Mouse (Mus musculus): ENCODE data around the gene Acy3. TPM values are rescaled to one million over a fixed set of nuclear protein-coding genes. Genes with fewer than 3 reads are reported as not detected.
A peak's percentile ranks its signal among the peaks of the same experiment; 100 is the strongest.

Acy3 gene
- polyA plus RNA-seq (2015; fragmentation: Nextera tagmentation; extraction: Ambion mirVana) = 12.8 and 14.2 TPM in 2 replicates

GRCm38 (mm10) chr19:3986334-3986733 is at the start of gene Acy3:
TSS of gene Acy3 (plus strand) at chr19:3986570.
- Histone ChIP-seq H3K4me1 (replicated peaks) (peaks cover 22% of the 10 kb centered on the region), H3K9ac (no peak within 1 kb of the TSS), H3K36me3 (no peaks in the 10 kb centered on the region), H3K27ac (peak within 1 kb of the TSS; percentile 48), H3K4me2 (replicated peaks) (peak within 1 kb of the TSS; percentile 50), H3K27me3 (replicated peaks) (no peaks in the 10 kb centered on the region), H3K4me3 (replicated peaks) (peak within 1 kb of the TSS; percentile 14; the same call in 1 of the 2 replicates), H3K9me3 (no peaks in the 10 kb centered on the region)
- 7% methylated on average over 8 of the region's 8 CpGs for WGBS
- ATAC-seq = peak; percentile 89

DNA sequence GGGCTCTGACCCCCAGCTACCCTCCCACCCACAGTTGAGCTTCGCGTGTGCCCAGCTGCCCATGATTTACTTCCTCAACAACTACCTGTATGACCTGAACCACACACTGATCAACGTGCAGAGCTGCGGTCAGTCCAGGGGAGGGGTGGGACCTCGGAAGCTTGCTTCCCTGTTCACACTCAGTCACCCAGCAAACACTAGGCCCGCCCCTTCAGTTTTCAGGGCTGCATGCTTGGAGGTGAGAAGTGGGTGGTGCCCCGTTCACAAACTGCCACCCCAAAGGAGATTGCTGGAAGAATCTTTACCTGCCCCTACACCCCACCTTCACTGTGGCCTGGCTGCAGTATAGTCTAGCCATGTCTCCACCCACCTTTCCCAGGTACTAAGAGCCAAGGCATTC is 44.1 kb upstream of the Acy3 start:
- H3K4me2 ChIP-seq (replicated peaks) = no peak overlapping the region
- H3K9me3 ChIP-seq = no peaks in the 10 kb centered on the region
- H3K4me3 ChIP-seq (replicated peaks) = no peak overlapping the region
- H3K9ac ChIP-seq = no peak overlapping the region
- no peaks in the 10 kb centered on the region for H3K36me3 ChIP-seq
- H3K4me1 ChIP-seq (replicated peaks) = 0 out of 2 replicates have a peak, but pooled peaks cover 8% of the 10 kb centered on the region
- ATAC-seq = no peak
- H3K27me3 ChIP-seq (replicated peaks) = no peaks in the 10 kb centered on the region
- 72% methylated on average over 7 of the region's 7 CpGs for WGBS
- H3K27ac ChIP-seq = no peak overlapping the region

- 0 out of 2 replicates have a peak, but pooled peaks cover 8% of the 10 kb centered on the region for H3K4me1 ChIP-seq (replicated peaks)
- 21% methylated on average over 27 of the region's 27 CpGs for WGBS
- H3K4me3 ChIP-seq (replicated peaks) = 0 out of 2 replicates have a peak overlapping the region, but pooled peaks have one; percentile 9
- H3K9ac ChIP-seq = no peak overlapping the region
- H3K27me3 ChIP-seq (replicated peaks) = no peaks in the 10 kb centered on the region
- peak; percentile 85 for ATAC-seq
- H3K36me3 ChIP-seq = no peaks in the 10 kb centered on the region
- no peak overlapping the region for H3K27ac ChIP-seq
- H3K4me2 ChIP-seq (replicated peaks) = peak overlapping the region; percentile 44
- no peaks in the 10 kb centered on the region for H3K9me3 ChIP-seq
Observed at GRCm38 (mm10) chr19:3942986-3943735, 43.2 kb upstream of the Acy3 start.

DNA sequence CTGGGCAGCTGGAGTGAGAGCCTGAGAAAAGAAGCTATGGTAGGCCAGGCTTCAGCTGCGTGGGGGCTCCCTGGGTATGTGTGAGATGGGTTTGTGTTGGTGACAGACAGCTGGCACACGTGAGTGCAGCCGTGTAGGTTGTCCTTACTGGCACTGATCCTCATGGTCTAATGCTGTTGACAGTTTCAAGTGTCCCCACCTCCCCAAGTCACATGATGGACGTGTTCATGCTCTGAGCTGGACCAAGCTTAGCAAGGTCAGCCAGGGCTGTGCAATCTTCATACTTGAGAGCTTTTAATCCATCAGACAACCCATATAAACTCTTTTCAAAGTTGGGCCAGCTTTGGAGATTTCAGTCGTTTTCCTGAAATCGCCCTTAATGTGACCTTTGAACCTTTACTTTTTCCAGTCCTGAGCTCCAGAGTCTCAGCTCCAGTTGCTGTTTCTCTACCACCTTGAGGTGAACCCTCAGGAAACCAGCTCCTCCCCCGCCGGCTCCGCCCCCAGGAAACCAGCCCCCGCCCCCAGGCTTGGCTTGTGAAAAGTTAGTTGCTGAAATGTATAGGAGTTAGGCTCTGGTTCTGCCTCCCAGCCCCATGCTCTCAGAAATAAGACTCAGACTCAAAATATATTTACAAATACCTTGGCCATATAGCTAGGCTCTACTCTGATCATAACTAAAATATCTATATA is 40.4 kb upstream of the Acy3 start:
- Histone ChIP-seq H3K27ac (no peak overlapping the region), H3K4me1 (replicated peaks) (0 out of 2 replicates have a peak, but pooled peaks cover 8% of the 10 kb centered on the region), H3K9ac (no peak overlapping the region), H3K27me3 (replicated peaks) (no peaks in the 10 kb centered on the region), H3K4me3 (replicated peaks) (no peak overlapping the region), H3K4me2 (replicated peaks) (no peak overlapping the region), H3K36me3 (no peaks in the 10 kb centered on the region), H3K9me3 (no peaks in the 10 kb centered on the region)
- 29% methylated on average over 10 of the region's 10 CpGs for WGBS
- ATAC-seq = peak; percentile 59

DNA sequence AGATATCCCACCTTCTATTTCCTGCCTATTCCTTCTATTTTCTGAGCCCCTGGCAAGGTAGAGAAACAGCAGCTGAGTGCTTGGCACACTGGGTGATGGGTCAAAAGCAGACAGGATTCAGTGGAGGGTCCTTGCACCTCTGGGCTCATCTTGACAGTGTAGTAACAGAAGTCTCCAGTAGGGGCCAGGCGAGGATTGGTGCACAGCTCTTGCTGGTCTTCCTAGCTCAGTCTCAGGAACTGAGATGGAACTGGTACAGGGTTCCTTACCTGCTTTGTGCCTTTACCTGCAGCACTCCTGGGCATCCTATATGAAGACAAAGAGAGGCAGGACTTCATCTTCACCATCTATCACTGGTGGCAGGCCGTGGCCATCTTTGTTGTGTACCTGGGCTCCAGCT is 39.7 kb upstream of the Acy3 start:
- no peak overlapping the region for H3K9ac ChIP-seq
- 0 out of 2 replicates have a peak, but pooled peaks cover 8% of the 10 kb centered on the region for H3K4me1 ChIP-seq (replicated peaks)
- H3K9me3 ChIP-seq = no peaks in the 10 kb centered on the region
- no peak overlapping the region for H3K4me2 ChIP-seq (replicated peaks)
- 21% methylated on average over 2 of the region's 2 CpGs for WGBS
- no peak overlapping the region for H3K27ac ChIP-seq
- H3K4me3 ChIP-seq (replicated peaks) = no peak overlapping the region
- peak; percentile 60 for ATAC-seq
- no peaks in the 10 kb centered on the region for H3K36me3 ChIP-seq
- H3K27me3 ChIP-seq (replicated peaks) = no peaks in the 10 kb centered on the region

GRCm38 (mm10) chr19:3947813-3948212 is 38.6 kb upstream of the Acy3 start:
- Histone ChIP-seq H3K27ac (no peak overlapping the region), H3K4me3 (replicated peaks) (no peak overlapping the region), H3K9me3 (no peaks in the 10 kb centered on the region), H3K4me2 (replicated peaks) (no peak overlapping the region), H3K9ac (no peak overlapping the region), H3K36me3 (no peaks in the 10 kb centered on the region), H3K27me3 (replicated peaks) (no peaks in the 10 kb centered on the region), H3K4me1 (replicated peaks) (0 out of 2 replicates have a peak, but pooled peaks cover 7% of the 10 kb centered on the region)
- ATAC-seq = no peak
- WGBS = 86% methylated on average over 3 of the region's 3 CpGs

DNA sequence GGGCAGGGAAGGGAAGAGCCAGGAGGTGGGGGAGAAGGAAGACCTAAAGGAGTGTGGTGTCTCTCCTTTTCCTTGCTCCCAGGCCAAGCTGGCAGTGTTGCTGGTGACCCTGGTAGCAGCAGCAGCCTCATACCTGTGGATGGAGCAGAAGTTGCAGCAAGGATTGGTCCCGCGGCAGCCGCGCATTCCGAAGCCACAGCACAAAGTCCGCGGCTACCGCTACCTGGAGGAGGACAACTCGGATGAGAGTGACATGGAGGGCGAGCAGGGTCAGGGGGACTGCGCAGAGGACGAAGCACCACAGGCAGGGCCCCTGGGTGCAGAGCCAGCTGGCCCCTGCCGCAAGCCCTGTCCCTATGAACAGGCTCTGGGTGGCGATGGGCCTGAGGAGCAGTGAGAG is 37.8 kb upstream of the Acy3 start:
- H3K27ac ChIP-seq = no peak overlapping the region
- 0 out of 2 replicates have a peak, but pooled peaks cover 3% of the 10 kb centered on the region for H3K4me1 ChIP-seq (replicated peaks)
- H3K4me3 ChIP-seq (replicated peaks) = no peak overlapping the region
- no peaks in the 10 kb centered on the region for H3K36me3 ChIP-seq
- H3K9me3 ChIP-seq = no peaks in the 10 kb centered on the region
- ATAC-seq = no peak
- no peaks in the 10 kb centered on the region for H3K27me3 ChIP-seq (replicated peaks)
- 73% methylated on average over 14 of the region's 14 CpGs for WGBS
- H3K9ac ChIP-seq = no peak overlapping the region
- H3K4me2 ChIP-seq (replicated peaks) = no peak overlapping the region

- Histone ChIP-seq H3K27me3 (replicated peaks) (no peaks in the 10 kb centered on the region), H3K36me3 (no peaks in the 10 kb centered on the region), H3K9me3 (no peaks in the 10 kb centered on the region), H3K4me3 (replicated peaks) (no peak overlapping the region), H3K4me1 (replicated peaks) (0 out of 2 replicates have a peak, but pooled peaks cover 3% of the 10 kb centered on the region), H3K27ac (no peak overlapping the region), H3K9ac (no peak overlapping the region), H3K4me2 (replicated peaks) (no peak overlapping the region)
- 80% methylated on average over 3 of the region's 3 CpGs for WGBS
- ATAC-seq = no peak
Observed at GRCm38 (mm10) chr19:3950331-3950730, 36.0 kb upstream of the Acy3 start.

GRCm38 (mm10) chr19:3951461-3951860 is 34.9 kb upstream of the Acy3 start:
- Histone ChIP-seq H3K36me3 (no peaks in the 10 kb centered on the region), H3K27ac (no peak overlapping the region), H3K4me2 (replicated peaks) (no peak overlapping the region), H3K9me3 (no peaks in the 10 kb centered on the region), H3K27me3 (replicated peaks) (no peaks in the 10 kb centered on the region), H3K4me3 (replicated peaks) (no peak overlapping the region), H3K4me1 (replicated peaks) (peaks cover 2% of the 10 kb centered on the region; the same call in 1 of the 2 replicates), H3K9ac (no peak overlapping the region)
- ATAC-seq = no peak

DNA sequence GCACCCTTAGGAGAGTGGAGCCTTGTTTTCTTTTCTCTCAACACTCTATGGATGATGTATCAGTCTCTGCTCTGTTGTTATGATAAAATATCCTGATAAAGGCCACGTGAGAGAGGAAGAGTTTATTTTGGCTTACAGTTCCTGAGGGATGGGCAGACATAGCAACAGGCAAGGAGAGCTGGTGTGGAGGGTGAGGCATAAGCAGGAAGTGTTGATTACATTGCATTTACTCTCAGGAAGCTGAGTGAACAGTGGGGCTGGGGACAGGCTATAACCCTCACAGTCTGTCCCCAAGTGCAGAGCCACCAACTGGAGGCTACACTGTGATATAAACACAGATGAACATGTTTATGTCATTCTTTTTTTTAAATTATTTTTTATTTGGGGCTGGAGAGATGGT is 34.3 kb upstream of the Acy3 start:
- H3K4me3 ChIP-seq (replicated peaks) = no peak overlapping the region
- no peak overlapping the region for H3K4me2 ChIP-seq (replicated peaks)
- WGBS = 39% methylated on average over 1 of the region's 1 CpGs
- no peaks in the 10 kb centered on the region for H3K27me3 ChIP-seq (replicated peaks)
- ATAC-seq = no peak
- H3K9me3 ChIP-seq = no peaks in the 10 kb centered on the region
- no peak overlapping the region for H3K9ac ChIP-seq
- no peaks in the 10 kb centered on the region for H3K36me3 ChIP-seq
- H3K4me1 ChIP-seq (replicated peaks) = peaks cover 2% of the 10 kb centered on the region; the same call in 1 of the 2 replicates
- no peak overlapping the region for H3K27ac ChIP-seq

DNA sequence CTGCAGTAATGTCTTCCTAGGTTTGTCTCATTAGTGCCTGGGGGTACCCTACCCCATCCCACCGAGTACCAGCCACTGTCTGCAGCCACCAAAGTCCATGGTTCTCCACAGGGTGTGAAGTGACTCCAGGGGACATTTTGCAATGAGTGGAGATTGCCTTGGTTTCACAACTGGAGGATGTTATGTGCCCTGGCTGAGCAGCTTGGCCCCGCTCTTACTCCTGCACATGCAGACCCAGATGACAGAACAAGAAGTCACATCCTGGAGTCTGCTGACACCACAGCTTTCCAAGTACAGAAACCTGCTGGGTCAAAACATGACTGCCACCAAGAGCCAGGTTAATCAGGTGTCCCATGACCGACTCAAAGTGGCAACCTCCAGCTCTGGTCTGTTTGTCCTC is 31.3 kb upstream of the Acy3 start:
- no peaks in the 10 kb centered on the region for H3K27me3 ChIP-seq (replicated peaks)
- H3K4me3 ChIP-seq (replicated peaks) = no peak overlapping the region
- H3K27ac ChIP-seq = no peak overlapping the region
- WGBS = 76% methylated on average over 3 of the region's 3 CpGs
- no peaks in the 10 kb centered on the region for H3K36me3 ChIP-seq
- no peaks in the 10 kb centered on the region for H3K9me3 ChIP-seq
- H3K4me2 ChIP-seq (replicated peaks) = no peak overlapping the region
- no peak overlapping the region for H3K9ac ChIP-seq
- no peak for ATAC-seq
- peaks cover 2% of the 10 kb centered on the region; the same call in 1 of the 2 replicates for H3K4me1 ChIP-seq (replicated peaks)

DNA sequence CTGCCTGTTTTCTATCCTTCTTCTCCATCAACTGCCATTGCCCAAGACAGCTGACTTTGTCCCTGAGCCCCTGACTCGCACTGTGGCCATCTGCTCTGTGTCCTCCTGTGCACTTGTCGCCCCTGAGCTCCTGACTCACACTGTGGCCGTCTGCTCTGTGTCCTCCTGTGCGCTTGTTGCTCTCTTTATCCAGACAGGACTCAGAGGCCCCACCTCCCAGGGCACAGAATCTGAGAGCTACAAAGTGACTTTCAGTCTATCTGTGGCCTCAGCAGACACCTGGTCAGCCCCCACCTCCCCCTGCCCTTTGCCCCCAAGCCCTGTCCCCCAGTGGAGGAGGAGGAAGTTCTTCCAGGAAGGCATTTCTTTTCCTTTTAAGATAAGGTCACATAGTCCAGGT is 30.6 kb upstream of the Acy3 start:
- 40% methylated on average over 4 of the region's 4 CpGs for WGBS
- peaks cover 2% of the 10 kb centered on the region; the same call in 1 of the 2 replicates for H3K4me1 ChIP-seq (replicated peaks)
- H3K4me3 ChIP-seq (replicated peaks) = no peak overlapping the region
- no peaks in the 10 kb centered on the region for H3K36me3 ChIP-seq
- no peak overlapping the region for H3K4me2 ChIP-seq (replicated peaks)
- no peak overlapping the region for H3K9ac ChIP-seq
- H3K27ac ChIP-seq = no peak overlapping the region
- no peaks in the 10 kb centered on the region for H3K9me3 ChIP-seq
- no peaks in the 10 kb centered on the region for H3K27me3 ChIP-seq (replicated peaks)
- ATAC-seq = peak; percentile 72
